Mouse (Mus musculus) ES-Bruce4 (cell line): ENCODE measurements at regions not wholly inside any gene's neighbourhood (a gene's known extent, or its start where the extent isn't known, plus 50 kb on each side); places are given as distances from the start of the nearest gene placed in this dataset.

ENCODE experiments used
- CTCF ChIP-seq: IDR thresholded peaks from one replicate; pipeline ENCODE4 v1.8.1; 2011; ENCODE audit warnings: low read depth, low read length
- EP300 ChIP-seq: IDR thresholded peaks from 2 replicates; pipeline ENCODE4 v1.6.1; 2011; ENCODE audit warnings: low read depth, low read length; ENCODE audit not compliant: insufficient read depth
- POLR2A ChIP-seq: IDR thresholded peaks from one replicate; pipeline ENCODE4 v1.8.1; 2011; ENCODE audit warnings: low read length; ENCODE audit not compliant: insufficient read depth

GRCm38 (mm10) chr8:115441323-115441722, 266.3 kb downstream of the Maf start:
- TF ChIP-seq CTCF = no peak
- TF ChIP-seq POLR2A = no peak
- TF ChIP-seq EP300 = no peak
